8 mouse cellular contexts compared by ENCODE assay signal in the genomic region with DNA sequence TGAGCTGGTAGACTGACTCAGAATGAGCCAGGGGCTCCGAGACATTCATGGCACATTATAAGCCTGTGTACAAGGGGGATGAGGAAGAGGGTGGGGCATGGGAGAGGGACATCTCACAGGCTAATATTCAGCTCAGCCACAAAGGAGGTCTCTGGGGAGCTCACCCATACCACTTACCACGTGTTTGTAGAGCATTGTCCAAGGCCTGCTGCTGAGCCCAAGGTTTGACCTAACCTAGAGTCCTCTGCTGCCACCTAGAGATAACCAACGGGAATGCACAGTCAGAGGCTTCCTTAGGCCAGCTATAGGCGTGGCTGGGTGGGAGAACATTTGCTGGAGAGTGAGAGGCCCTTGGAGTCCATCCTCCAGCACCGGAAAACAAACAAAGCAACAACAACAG. TPM values are rescaled to one million over a fixed set of nuclear protein-coding genes. Genes with fewer than 3 reads are reported as not detected.
DNase-seq lines count a peak whose midpoint lies in the region; ATAC-seq and TF ChIP-seq lines count a peak whose summit lies in the region.

No protein-coding gene starts in this region.

- no peak overlapping the region for H3K27ac ChIP-seq in forebrain, embryonic 12.5 days
- no peak overlapping the region for H3K27ac ChIP-seq in lung, embryonic 14.5 days (ENCODE audit: low read depth)

- WGBS in forebrain, embryonic 12.5 days: 23% methylated on average over 5 of the region's 5 CpGs
- 19% methylated on average over 5 of the region's 5 CpGs for WGBS in lung, embryonic 14.5 days

- H3K4me3 ChIP-seq in G1E (ENCODE audit: low read depth, low read length): no peak overlapping the region; the same call in 1 of the 2 replicates
- H3K4me3 ChIP-seq in forebrain, embryonic 12.5 days (replicated peaks): no peak overlapping the region
- no peak overlapping the region for H3K4me3 ChIP-seq in lung, embryonic 14.5 days (ENCODE audit: low read depth, low read length)

- peak; percentile 57 for DNase-seq in G1E (ENCODE audit: low spot score)
- peak; percentile 82 for DNase-seq in c-Kit-positive CD71-positive TER-119-positive erythroid progenitor cells, embryonic 14.5 days (ENCODE audit: low spot score)
- peak; percentile 88 to 91 for DNase-seq in heart, postnatal 10 days
- peak; percentile 90 to 92 for DNase-seq in kidney, postnatal 4 days
- DNase-seq in lung, embryonic 14.5 days: peak; percentile 95
- peak; percentile 77 for DNase-seq in ovary, postnatal 14 days (ENCODE audit: low spot score)
- DNase-seq in thymus, postnatal 10 days (ENCODE audit: low spot score in 2 of 2): peak; percentile 33 to 75

- peak; percentile 74 for TF ChIP-seq CTCF in G1E (IDR thresholded peaks at IDR 0.05; ENCODE audit: low read depth, low read length)
- TF ChIP-seq CTCF in lung, embryonic 14.5 days (IDR thresholded peaks at IDR 0.05; ENCODE audit: low read depth): peak; percentile 88

- no peaks in the 10 kb centered on the region for H3K36me3 ChIP-seq in G1E (replicated peaks)
- no peaks in the 10 kb centered on the region for H3K36me3 ChIP-seq in forebrain, embryonic 12.5 days (replicated peaks)
- H3K36me3 ChIP-seq in lung, embryonic 14.5 days (ENCODE audit: insufficient read depth): no peaks in the 10 kb centered on the region

- peaks cover 7% of the 10 kb centered on the region; the same call in 1 of the 2 replicates for H3K27me3 ChIP-seq in G1E (ENCODE audit: insufficient read depth, low read length)
- H3K27me3 ChIP-seq in forebrain, embryonic 12.5 days: peaks cover 10% of the 10 kb centered on the region
- peaks cover 12% of the 10 kb centered on the region; the same call in 1 of the 2 replicates for H3K27me3 ChIP-seq in lung, embryonic 14.5 days (ENCODE audit: insufficient read depth, low read length)

- H3K9ac ChIP-seq in forebrain, embryonic 12.5 days: no peak overlapping the region
- H3K9ac ChIP-seq in lung, embryonic 14.5 days: no peak overlapping the region

- no peak overlapping the region for H3K4me2 ChIP-seq in forebrain, embryonic 12.5 days
- H3K4me2 ChIP-seq in lung, embryonic 14.5 days: no peak overlapping the region

- H3K4me1 ChIP-seq in G1E (ENCODE audit: insufficient read depth, low read depth, low read length): peaks cover 69% of the 10 kb centered on the region
- no peaks in the 10 kb centered on the region for H3K4me1 ChIP-seq in forebrain, embryonic 12.5 days
- no peaks in the 10 kb centered on the region for H3K4me1 ChIP-seq in lung, embryonic 14.5 days (ENCODE audit: insufficient read depth)

- intact Hi-C loops in heart, postnatal 10 days (cut with DNase I): loop anchor here (2.0 to 10.0 kb wide), 2 partner anchors 15 to 263 kb away; partner anchors contain the start of gene Uso1

- peak; percentile 51; the same call in 1 of the 2 replicates for ATAC-seq in G1E (ENCODE audit: extremely low read depth, insufficient number of reproducible peaks, low FRiP score, poor library complexity, severe bottlenecking)
- ATAC-seq in forebrain, embryonic 12.5 days (ENCODE audit: low FRiP score): peak; percentile 84
- peak; percentile 90 for ATAC-seq in lung, embryonic 14.5 days (ENCODE audit: insufficient read depth)

- H3K9me3 ChIP-seq in G1E (replicated peaks): no peaks in the 10 kb centered on the region
- no peaks in the 10 kb centered on the region for H3K9me3 ChIP-seq in forebrain, embryonic 12.5 days
- no peaks in the 10 kb centered on the region for H3K9me3 ChIP-seq in lung, embryonic 14.5 days (ENCODE audit: low read depth, low read length)

RNA-seq across cellular contexts. Expression of gene Nup54, which starts 36.9 kb away (rescaled TPM):
- 97.6 and 119 TPM in 2 replicates for total RNA-seq in G1E (2014; fragmentation: Nextera tagmentation)
- 90.7 and 101 TPM in 2 replicates for total RNA-seq in G1E (2017)
- polyA plus RNA-seq in G1E (2012): 19.8 and 34.0 TPM in 2 replicates
- polyA plus RNA-seq in forebrain, embryonic 12.5 days (2016; fragmentation: Nextera tagmentation; extraction: Ambion mirVana): 57.3 and 58.4 TPM in 2 replicates
- 10 to 100 TPM; 20.7 to 27.0 TPM for total RNA-seq in heart, postnatal 10 days (2021)
- polyA plus RNA-seq in lung, embryonic 14.5 days (2014; fragmentation: Nextera tagmentation; extraction: Ambion mirVana): 57.8 and 61.9 TPM in 2 replicates

RNA-seq across cellular contexts. Expression of gene Cxcl10, which starts 49.5 kb away (rescaled TPM):
- total RNA-seq in G1E (2014; fragmentation: Nextera tagmentation) (not detected in 2 replicates), G1E (2017) (0.05 and 0.35 TPM in 2 replicates)
- polyA plus RNA-seq in G1E (2012): not detected in 2 replicates
- polyA plus RNA-seq in forebrain, embryonic 12.5 days (2016; fragmentation: Nextera tagmentation; extraction: Ambion mirVana): 0.29 TPM in 1 of 2 replicates, not detected in the other
- 1 to 10 TPM in 1 of 2 experiments, under 1 TPM in 1; 0.40 to 1.0 TPM for total RNA-seq in heart, postnatal 10 days (2021)
- polyA plus RNA-seq in lung, embryonic 14.5 days (2014; fragmentation: Nextera tagmentation; extraction: Ambion mirVana): not detected in 2 replicates
